Mouse (Mus musculus): ENCODE results near the gene Cplx3. TPM values are rescaled to one million over a fixed set of nuclear protein-coding genes. Genes with fewer than 3 reads are reported as not detected.

Gene Cplx3
- polyA plus RNA-seq, 1 experiment, result not detected

DNA sequence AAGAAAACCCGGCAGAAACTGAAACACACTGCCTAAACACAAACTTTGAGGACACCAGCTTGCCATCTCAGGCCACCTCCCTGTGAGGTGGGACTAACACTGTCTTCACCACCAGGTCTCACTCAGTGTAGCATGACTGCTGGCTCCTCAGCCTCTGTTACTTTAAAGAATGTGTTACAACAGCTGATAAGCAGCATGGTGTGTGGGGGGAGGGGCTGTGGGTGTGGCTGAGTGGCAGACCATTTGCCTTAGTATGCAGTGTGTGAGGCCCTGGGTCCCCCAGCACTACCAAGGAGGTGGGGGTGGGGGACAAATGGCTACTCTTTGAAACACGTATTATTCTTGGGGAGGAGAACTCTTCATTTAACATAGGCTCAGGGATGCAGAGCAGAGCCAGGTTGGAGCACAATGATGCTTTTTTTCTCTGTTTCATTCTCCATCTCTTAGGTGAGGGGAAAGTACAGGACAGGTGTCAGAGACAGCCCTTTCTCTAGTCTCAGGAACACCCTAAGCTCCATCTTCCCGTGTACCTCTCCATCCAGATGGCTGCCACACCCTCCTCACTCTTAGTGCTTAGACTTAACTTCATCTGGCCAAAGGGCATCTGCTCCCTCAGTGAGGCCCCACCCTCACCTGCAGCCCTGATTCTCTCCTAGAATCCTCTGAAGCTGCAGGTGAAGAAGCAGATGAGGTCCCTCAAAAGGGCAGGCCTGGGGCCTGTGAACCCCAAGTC, 5.3 kb downstream of the Cplx3 start:
- peaks cover under 1% of the 10 kb centered on the region; the same call in 1 of the 2 replicates for H3K27me3 ChIP-seq (ENCODE audit: control insufficient read depth, insufficient read depth, low read length)
- no peak overlapping the region for H3K4me3 ChIP-seq (ENCODE audit: low read depth, low read length)
- WGBS, result 23% methylated on average over 3 of the region's 3 CpGs
- no peak overlapping the region for H3K27ac ChIP-seq (ENCODE audit: insufficient read depth, low read depth, low read length)
- TF ChIP-seq POLR2A (IDR thresholded peaks at IDR 0.05; ENCODE audit: low read depth, low read length) (no peak), CTCF (IDR thresholded peaks at IDR 0.05; ENCODE audit: extremely low read depth, insufficient read length, insufficient replicate concordance, low read depth, low read length) (no peak)
- H3K36me3 ChIP-seq (ENCODE audit: control insufficient read depth, insufficient read depth, low read length), result peaks cover 3% of the 10 kb centered on the region; the same call in 1 of the 2 replicates
- peaks cover 9% of the 10 kb centered on the region for H3K4me1 ChIP-seq (ENCODE audit: control insufficient read depth, insufficient read depth, insufficient read length, low read length)

DNA sequence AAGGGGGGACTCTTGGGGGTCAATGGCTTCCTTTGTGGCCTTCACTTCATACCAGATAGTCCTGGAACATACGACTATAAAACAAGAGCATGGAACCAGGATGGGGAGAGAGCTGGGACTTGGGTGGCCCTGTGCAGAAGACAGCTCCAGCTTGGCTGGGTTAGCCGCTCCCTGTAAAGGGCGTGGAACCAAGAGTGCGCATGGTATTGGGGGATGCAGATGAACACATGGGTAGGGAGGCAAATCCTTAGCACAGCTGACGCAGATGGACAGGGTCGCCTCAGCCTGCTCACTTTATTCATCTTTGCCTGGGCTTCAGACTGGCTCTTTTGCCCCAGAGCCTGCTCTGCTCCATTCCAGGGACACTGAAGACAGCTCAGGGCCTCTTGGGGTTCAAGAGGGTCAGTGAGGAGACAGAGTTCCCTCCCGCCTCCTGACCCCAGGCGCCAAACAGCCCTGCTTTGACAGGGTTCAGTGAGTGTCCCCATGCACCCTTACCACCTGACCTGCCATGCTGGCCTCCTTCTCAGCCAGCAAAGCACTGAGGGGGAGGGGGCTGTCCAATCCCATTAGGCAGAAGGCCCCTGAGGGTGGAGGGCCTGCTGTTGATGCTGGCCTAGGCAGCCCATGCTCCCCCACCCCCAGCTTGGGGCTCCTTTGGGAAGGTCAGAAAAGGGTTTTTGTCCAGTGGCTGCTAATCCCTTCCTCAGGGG, 7.1 kb downstream of the Cplx3 start:
- H3K27me3 ChIP-seq (ENCODE audit: control insufficient read depth, insufficient read depth, low read length), result no peaks in the 10 kb centered on the region
- WGBS, result 74% methylated on average over 8 of the region's 8 CpGs
- no peak overlapping the region for H3K4me3 ChIP-seq (ENCODE audit: low read depth, low read length)
- H3K4me1 ChIP-seq (ENCODE audit: control insufficient read depth, insufficient read depth, insufficient read length, low read length), result peaks cover 14% of the 10 kb centered on the region
- TF ChIP-seq POLR2A (IDR thresholded peaks at IDR 0.05; ENCODE audit: low read depth, low read length) (no peak), CTCF (IDR thresholded peaks at IDR 0.05; ENCODE audit: extremely low read depth, insufficient read length, insufficient replicate concordance, low read depth, low read length) (no peak)
- H3K27ac ChIP-seq (ENCODE audit: insufficient read depth, low read depth, low read length), result no peak overlapping the region
- H3K36me3 ChIP-seq (ENCODE audit: control insufficient read depth, insufficient read depth, low read length), result peaks cover 18% of the 10 kb centered on the region

DNA sequence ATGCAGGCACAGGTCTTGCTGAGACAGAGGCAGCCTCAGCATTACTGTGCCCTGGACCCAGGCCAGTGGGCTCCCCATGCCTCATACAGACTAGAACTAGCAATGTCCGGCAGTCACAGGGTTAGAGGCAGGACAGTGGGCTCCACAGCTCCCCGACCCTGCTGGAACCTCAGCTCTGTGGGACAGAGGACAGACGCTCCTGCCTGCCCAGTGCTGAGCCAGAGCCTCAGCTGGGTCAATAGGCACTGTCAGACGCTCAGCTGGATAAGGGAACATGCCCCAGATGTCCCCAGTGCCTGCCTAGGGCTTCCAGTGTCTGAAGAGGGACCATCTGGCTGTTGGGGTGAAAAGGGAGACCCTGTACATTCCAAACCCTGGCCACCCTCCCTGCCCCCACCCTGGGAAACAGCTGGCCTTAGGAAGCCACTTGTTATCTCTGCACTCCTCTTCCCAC, 8.1 kb downstream of the Cplx3 start:
- TF ChIP-seq POLR2A (IDR thresholded peaks at IDR 0.05; ENCODE audit: low read depth, low read length) (no peak), CTCF (IDR thresholded peaks at IDR 0.05; ENCODE audit: extremely low read depth, insufficient read length, insufficient replicate concordance, low read depth, low read length) (no peak)
- H3K27me3 ChIP-seq (ENCODE audit: control insufficient read depth, insufficient read depth, low read length), result no peaks in the 10 kb centered on the region
- no peak overlapping the region for H3K27ac ChIP-seq (ENCODE audit: insufficient read depth, low read depth, low read length)
- peaks cover 24% of the 10 kb centered on the region for H3K36me3 ChIP-seq (ENCODE audit: control insufficient read depth, insufficient read depth, low read length)
- peaks cover 20% of the 10 kb centered on the region for H3K4me1 ChIP-seq (ENCODE audit: control insufficient read depth, insufficient read depth, insufficient read length, low read length)
- 56% methylated on average over 4 of the region's 4 CpGs for WGBS
- no peak overlapping the region for H3K4me3 ChIP-seq (ENCODE audit: low read depth, low read length)

DNA sequence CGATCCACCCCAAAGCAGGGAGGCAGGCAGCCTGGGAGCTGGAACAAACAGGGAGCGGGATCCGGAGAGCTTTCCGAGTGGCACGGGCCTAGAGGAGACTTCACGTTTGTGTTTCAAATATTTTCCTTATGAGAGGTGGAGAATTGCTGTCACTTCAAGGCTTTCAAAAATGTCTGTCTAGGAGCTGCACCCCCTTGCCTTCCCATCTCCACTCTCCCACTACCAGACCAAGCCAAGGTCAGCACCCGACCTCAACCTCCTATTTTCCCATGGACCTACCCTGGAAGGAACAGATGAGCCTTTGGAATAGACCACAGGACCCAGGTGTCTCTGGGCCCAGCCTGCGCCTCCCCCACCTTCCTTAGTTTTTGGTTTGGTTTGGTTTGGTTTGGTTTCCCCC, 8.8 kb downstream of the Cplx3 start:
- no peak for TF ChIP-seq CTCF (IDR thresholded peaks at IDR 0.05; ENCODE audit: extremely low read depth, insufficient read length, insufficient replicate concordance, low read depth, low read length)
- no peak for TF ChIP-seq POLR2A (IDR thresholded peaks at IDR 0.05; ENCODE audit: low read depth, low read length)
- Histone ChIP-seq H3K27ac (ENCODE audit: insufficient read depth, low read depth, low read length) (no peak overlapping the region), H3K27me3 (ENCODE audit: control insufficient read depth, insufficient read depth, low read length) (no peaks in the 10 kb centered on the region), H3K36me3 (ENCODE audit: control insufficient read depth, insufficient read depth, low read length) (peaks cover 31% of the 10 kb centered on the region), H3K4me1 (ENCODE audit: control insufficient read depth, insufficient read depth, insufficient read length, low read length) (peaks cover 20% of the 10 kb centered on the region), H3K4me3 (ENCODE audit: low read depth, low read length) (no peak overlapping the region)
- WGBS, result 88% methylated on average over 8 of the region's 8 CpGs

DNA sequence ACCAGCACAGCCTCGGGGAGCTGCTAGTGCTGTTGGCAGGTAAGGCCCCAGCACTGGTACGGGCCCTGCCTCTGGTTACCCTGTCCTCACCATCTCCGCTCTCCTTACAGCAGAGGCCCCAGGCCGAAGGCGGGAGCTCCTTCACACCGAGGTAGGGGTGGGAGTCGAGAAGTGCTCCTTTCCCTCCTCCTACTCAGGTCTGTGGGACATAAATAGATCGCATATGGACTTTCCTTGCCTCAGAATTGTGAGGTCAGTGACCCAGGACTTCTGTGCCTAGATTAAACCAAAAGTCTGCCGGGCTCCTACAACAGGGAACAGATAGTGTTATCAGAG, 11.9 kb downstream of the Cplx3 start:
- Histone ChIP-seq H3K27me3 (ENCODE audit: control insufficient read depth, insufficient read depth, low read length) (no peaks in the 10 kb centered on the region), H3K4me1 (ENCODE audit: control insufficient read depth, insufficient read depth, insufficient read length, low read length) (peaks cover 11% of the 10 kb centered on the region), H3K27ac (ENCODE audit: insufficient read depth, low read depth, low read length) (peak overlapping the region; percentile 76), H3K36me3 (ENCODE audit: control insufficient read depth, insufficient read depth, low read length) (peaks cover 35% of the 10 kb centered on the region), H3K4me3 (ENCODE audit: low read depth, low read length) (peak overlapping the region; percentile 42)
- no peak for TF ChIP-seq CTCF (IDR thresholded peaks at IDR 0.05; ENCODE audit: extremely low read depth, insufficient read length, insufficient replicate concordance, low read depth, low read length)
- TF ChIP-seq POLR2A (IDR thresholded peaks at IDR 0.05; ENCODE audit: low read depth, low read length), result no peak
- WGBS, result 61% methylated on average over 9 of the region's 9 CpGs

DNA sequence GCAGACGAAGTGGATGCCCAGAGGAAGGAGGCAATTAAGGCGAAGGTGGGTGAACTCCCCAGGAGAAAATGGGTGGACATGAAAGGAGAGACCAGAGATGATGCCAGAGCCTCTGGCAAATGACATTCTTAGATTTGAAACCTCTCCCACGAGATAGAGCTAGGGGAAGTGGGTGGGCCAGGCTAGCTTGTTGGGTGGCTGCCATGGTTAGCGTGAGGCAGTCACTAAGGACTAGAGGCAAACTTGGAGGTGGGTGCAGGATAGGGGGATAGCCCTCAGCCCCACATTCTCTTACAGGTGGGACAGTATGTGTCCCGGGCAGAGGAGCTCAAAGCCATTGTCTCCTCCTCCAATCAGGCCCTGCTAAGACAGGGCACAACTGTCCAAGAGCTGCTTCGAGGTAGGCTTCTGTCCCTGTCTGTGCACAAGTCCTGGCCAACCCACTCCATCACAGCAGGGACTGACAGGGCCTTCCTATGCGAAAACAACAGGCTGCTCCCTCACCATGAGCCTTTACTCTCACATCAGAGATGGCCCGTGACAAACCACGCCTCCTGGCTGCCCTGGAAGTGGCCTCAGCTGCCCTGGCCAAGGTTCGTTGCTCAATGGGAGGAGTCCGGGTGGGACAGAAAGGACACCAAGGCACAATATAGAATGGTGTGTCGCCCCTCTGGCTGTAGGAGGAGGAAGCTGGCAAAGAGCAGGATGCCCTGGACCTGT, 12.5 kb downstream of the Cplx3 start:
- 54% methylated on average over 12 of the region's 12 CpGs for WGBS
- TF ChIP-seq POLR2A (IDR thresholded peaks at IDR 0.05; ENCODE audit: low read depth, low read length) (no peak), CTCF (IDR thresholded peaks at IDR 0.05; ENCODE audit: extremely low read depth, insufficient read length, insufficient replicate concordance, low read depth, low read length) (no peak)

DNA sequence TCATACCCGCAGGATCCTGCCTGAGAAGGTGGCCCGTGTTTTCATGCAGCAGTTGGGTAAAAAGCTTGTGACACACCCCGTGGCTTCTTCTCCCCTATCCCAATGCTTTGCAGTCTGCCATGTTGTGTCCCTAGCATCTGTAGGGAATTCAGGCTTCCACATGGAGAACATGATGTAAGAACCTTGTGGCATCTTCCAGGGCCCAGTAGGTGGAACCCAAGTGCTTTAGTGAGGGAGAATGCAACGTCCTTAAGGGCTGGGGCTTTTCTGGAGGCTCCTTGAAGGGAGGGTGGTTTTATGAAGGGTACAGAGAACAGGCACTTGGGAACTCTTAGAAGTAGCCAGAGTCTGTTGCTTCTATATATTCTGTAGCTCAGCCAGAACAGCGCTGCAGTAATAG, 15.4 kb downstream of the Cplx3 start:
- Histone ChIP-seq H3K36me3 (ENCODE audit: control insufficient read depth, insufficient read depth, low read length) (peaks cover 52% of the 10 kb centered on the region), H3K27ac (ENCODE audit: insufficient read depth, low read depth, low read length) (no peak overlapping the region), H3K4me1 (ENCODE audit: control insufficient read depth, insufficient read depth, insufficient read length, low read length) (peaks cover 13% of the 10 kb centered on the region), H3K4me3 (ENCODE audit: low read depth, low read length) (no peak overlapping the region), H3K27me3 (ENCODE audit: control insufficient read depth, insufficient read depth, low read length) (no peaks in the 10 kb centered on the region)
- whole genome bisulfite sequencing, result 73% methylated on average over 5 of the region's 5 CpGs
- TF ChIP-seq CTCF (IDR thresholded peaks at IDR 0.05; ENCODE audit: extremely low read depth, insufficient read length, insufficient replicate concordance, low read depth, low read length), result no peak
- TF ChIP-seq POLR2A (IDR thresholded peaks at IDR 0.05; ENCODE audit: low read depth, low read length), result no peak

More for the DNA sequence above, 12.5 kb downstream of the Cplx3 start:
- Histone ChIP-seq H3K27ac (ENCODE audit: insufficient read depth, low read depth, low read length) (peak overlapping the region; percentile 76), H3K36me3 (ENCODE audit: control insufficient read depth, insufficient read depth, low read length) (peaks cover 35% of the 10 kb centered on the region), H3K4me1 (ENCODE audit: control insufficient read depth, insufficient read depth, insufficient read length, low read length) (peaks cover 13% of the 10 kb centered on the region), H3K27me3 (ENCODE audit: control insufficient read depth, insufficient read depth, low read length) (no peaks in the 10 kb centered on the region), H3K4me3 (ENCODE audit: low read depth, low read length) (peak overlapping the region; percentile 42)

All from small intestine, adult 2 months (tissue).